Mouse (Mus musculus): ENCODE measurements around the gene Prox2. TPM values are rescaled to one million over a fixed set of nuclear protein-coding genes. Genes with fewer than 3 reads are reported as not detected.

Gene Prox2
- polyA plus RNA-seq (2015; fragmentation: Nextera tagmentation; extraction: Ambion mirVana), result 1.2 and 1.9 TPM in 2 replicates

GRCm38 (mm10) chr12:85110698-85111592, at the start of gene Prox2, which contains the start of gene Dlst:
Gene Prox2 (minus strand): TSS chr12:85110759.
Gene Dlst (plus strand): TSS chr12:85110833.
- peak within 1 kb of the TSS; percentile 81 for H3K27ac ChIP-seq (ENCODE audit: low read length)
- WGBS, result under 1% methylated on average over 83 of the region's 83 CpGs
- peak; percentile 97 for ATAC-seq

GRCm38 (mm10) chr12:85159592-85159991, 49.0 kb upstream of the Prox2 start:
- no peak overlapping the region for H3K4me2 ChIP-seq (ENCODE audit: low read length)
- WGBS, result 83% methylated on average over 5 of the region's 5 CpGs
- H3K27me3 ChIP-seq (ENCODE audit: control insufficient read depth, insufficient read depth, low read depth, low read length), result no peaks in the 10 kb centered on the region
- no peak overlapping the region for H3K9ac ChIP-seq (ENCODE audit: low read depth, low read length)
- no peaks in the 10 kb centered on the region for H3K4me1 ChIP-seq (ENCODE audit: control insufficient read depth, insufficient read depth, low read length)
- no peaks in the 10 kb centered on the region for H3K36me3 ChIP-seq (ENCODE audit: control insufficient read depth, insufficient read depth, low read length)
- no peak overlapping the region for H3K4me3 ChIP-seq (ENCODE audit: low read depth, low read length)
- H3K27ac ChIP-seq (ENCODE audit: low read length), result no peak overlapping the region
- no peaks in the 10 kb centered on the region for H3K9me3 ChIP-seq (replicated peaks; ENCODE audit: control insufficient read depth, low read length, poor library complexity, severe bottlenecking)
- no peak for ATAC-seq

More at GRCm38 (mm10) chr12:85110698-85111592, at the start of gene Prox2, which contains the start of gene Dlst:
- Histone ChIP-seq H3K9ac (ENCODE audit: low read depth, low read length) (peak within 1 kb of the TSS; percentile 97), H3K27me3 (ENCODE audit: control insufficient read depth, insufficient read depth, low read depth, low read length) (no peaks in the 10 kb centered on the region), H3K4me3 (ENCODE audit: low read depth, low read length) (peak within 1 kb of the TSS; percentile 99), H3K9me3 (replicated peaks; ENCODE audit: control insufficient read depth, low read length, poor library complexity, severe bottlenecking) (no peaks in the 10 kb centered on the region), H3K4me1 (ENCODE audit: control insufficient read depth, insufficient read depth, low read length) (peaks cover 26% of the 10 kb centered on the region), H3K36me3 (ENCODE audit: control insufficient read depth, insufficient read depth, low read length) (peaks cover 9% of the 10 kb centered on the region; the same call in 1 of the 2 replicates), H3K4me2 (ENCODE audit: low read length) (peak within 1 kb of the TSS; percentile 97)

GRCm38 (mm10) chr12:85158801-85159200, 48.2 kb upstream of the Prox2 start:
- Histone ChIP-seq H3K4me3 (ENCODE audit: low read depth, low read length) (no peak overlapping the region), H3K4me2 (ENCODE audit: low read length) (no peak overlapping the region), H3K4me1 (ENCODE audit: control insufficient read depth, insufficient read depth, low read length) (no peaks in the 10 kb centered on the region), H3K9ac (ENCODE audit: low read depth, low read length) (no peak overlapping the region), H3K27ac (ENCODE audit: low read length) (no peak overlapping the region), H3K36me3 (ENCODE audit: control insufficient read depth, insufficient read depth, low read length) (no peaks in the 10 kb centered on the region), H3K27me3 (ENCODE audit: control insufficient read depth, insufficient read depth, low read depth, low read length) (no peaks in the 10 kb centered on the region), H3K9me3 (replicated peaks; ENCODE audit: control insufficient read depth, low read length, poor library complexity, severe bottlenecking) (no peaks in the 10 kb centered on the region)
- WGBS, result 94% methylated on average over 8 of the region's 8 CpGs
- ATAC-seq, result no peak

GRCm38 (mm10) chr12:85157797-85158460, 47.4 kb upstream of the Prox2 start:
- Histone ChIP-seq H3K4me2 (ENCODE audit: low read length) (no peak overlapping the region), H3K4me3 (ENCODE audit: low read depth, low read length) (no peak overlapping the region), H3K4me1 (ENCODE audit: control insufficient read depth, insufficient read depth, low read length) (no peaks in the 10 kb centered on the region), H3K36me3 (ENCODE audit: control insufficient read depth, insufficient read depth, low read length) (no peaks in the 10 kb centered on the region), H3K27ac (ENCODE audit: low read length) (no peak overlapping the region), H3K9ac (ENCODE audit: low read depth, low read length) (no peak overlapping the region), H3K27me3 (ENCODE audit: control insufficient read depth, insufficient read depth, low read depth, low read length) (no peaks in the 10 kb centered on the region), H3K9me3 (replicated peaks; ENCODE audit: control insufficient read depth, low read length, poor library complexity, severe bottlenecking) (no peaks in the 10 kb centered on the region)
- ATAC-seq, result no peak
- 90% methylated on average over 14 of the region's 14 CpGs for WGBS

- no peak for ATAC-seq
- Histone ChIP-seq H3K4me3 (ENCODE audit: low read depth, low read length) (no peak overlapping the region), H3K4me2 (ENCODE audit: low read length) (no peak overlapping the region), H3K27ac (ENCODE audit: low read length) (no peak overlapping the region), H3K9me3 (replicated peaks; ENCODE audit: control insufficient read depth, low read length, poor library complexity, severe bottlenecking) (no peaks in the 10 kb centered on the region), H3K4me1 (ENCODE audit: control insufficient read depth, insufficient read depth, low read length) (no peaks in the 10 kb centered on the region), H3K27me3 (ENCODE audit: control insufficient read depth, insufficient read depth, low read depth, low read length) (no peaks in the 10 kb centered on the region), H3K36me3 (ENCODE audit: control insufficient read depth, insufficient read depth, low read length) (no peaks in the 10 kb centered on the region), H3K9ac (ENCODE audit: low read depth, low read length) (no peak overlapping the region)
- WGBS, result 59% methylated on average over 6 of the region's 6 CpGs
Measured at GRCm38 (mm10) chr12:85156324-85156723, 45.8 kb upstream of the Prox2 start.

- Histone ChIP-seq H3K9ac (ENCODE audit: low read depth, low read length) (no peak overlapping the region), H3K27me3 (ENCODE audit: control insufficient read depth, insufficient read depth, low read depth, low read length) (no peaks in the 10 kb centered on the region), H3K4me3 (ENCODE audit: low read depth, low read length) (no peak overlapping the region), H3K4me1 (ENCODE audit: control insufficient read depth, insufficient read depth, low read length) (peaks cover 4% of the 10 kb centered on the region; the same call in 1 of the 2 replicates), H3K9me3 (replicated peaks; ENCODE audit: control insufficient read depth, low read length, poor library complexity, severe bottlenecking) (no peaks in the 10 kb centered on the region), H3K4me2 (ENCODE audit: low read length) (no peak overlapping the region), H3K36me3 (ENCODE audit: control insufficient read depth, insufficient read depth, low read length) (no peaks in the 10 kb centered on the region), H3K27ac (ENCODE audit: low read length) (no peak overlapping the region)
- ATAC-seq, result no peak
- whole genome bisulfite sequencing, result 73% methylated on average over 3 of the region's 3 CpGs
Measured at GRCm38 (mm10) chr12:85153011-85153410, 42.5 kb upstream of the Prox2 start.

- Histone ChIP-seq H3K4me3 (ENCODE audit: low read depth, low read length) (peak within 1 kb of the TSS; percentile 61), H3K4me1 (ENCODE audit: control insufficient read depth, insufficient read depth, low read length) (peaks cover 4% of the 10 kb centered on the region; the same call in 1 of the 2 replicates), H3K36me3 (ENCODE audit: control insufficient read depth, insufficient read depth, low read length) (0 out of 2 replicates have a peak, but pooled peaks cover 3% of the 10 kb centered on the region), H3K9me3 (replicated peaks; ENCODE audit: control insufficient read depth, low read length, poor library complexity, severe bottlenecking) (no peaks in the 10 kb centered on the region), H3K27ac (ENCODE audit: low read length) (peak within 1 kb of the TSS; percentile 70), H3K9ac (ENCODE audit: low read depth, low read length) (peak within 1 kb of the TSS; percentile 90), H3K4me2 (ENCODE audit: low read length) (peak within 1 kb of the TSS; percentile 70), H3K27me3 (ENCODE audit: control insufficient read depth, insufficient read depth, low read depth, low read length) (no peaks in the 10 kb centered on the region)
- ATAC-seq, result peak; percentile 98
- WGBS, result 13% methylated on average over 28 of the region's 28 CpGs
Measured at GRCm38 (mm10) chr12:85151002-85151774, 40.6 kb upstream of the Prox2 start, which contains the start of gene Rps6kl1. Gene Rps6kl1 (minus strand): TSS chr12:85151264.

- Histone ChIP-seq H3K27me3 (ENCODE audit: control insufficient read depth, insufficient read depth, low read depth, low read length) (no peaks in the 10 kb centered on the region), H3K9me3 (replicated peaks; ENCODE audit: control insufficient read depth, low read length, poor library complexity, severe bottlenecking) (no peaks in the 10 kb centered on the region), H3K4me2 (ENCODE audit: low read length) (peak overlapping the region; percentile 70), H3K9ac (ENCODE audit: low read depth, low read length) (peak overlapping the region; percentile 90), H3K4me3 (ENCODE audit: low read depth, low read length) (peak overlapping the region; percentile 61), H3K27ac (ENCODE audit: low read length) (peak overlapping the region; percentile 70), H3K36me3 (ENCODE audit: control insufficient read depth, insufficient read depth, low read length) (0 out of 2 replicates have a peak, but pooled peaks cover 3% of the 10 kb centered on the region), H3K4me1 (ENCODE audit: control insufficient read depth, insufficient read depth, low read length) (peaks cover 4% of the 10 kb centered on the region; the same call in 1 of the 2 replicates)
- ATAC-seq, result peak; percentile 29; the same call in 1 of the 2 replicates
- 9% methylated on average over 20 of the region's 20 CpGs for WGBS
Measured at GRCm38 (mm10) chr12:85150321-85151001, 39.9 kb upstream of the Prox2 start.

Measured in midbrain, embryonic 16.5 days (tissue).